Mouse (Mus musculus) limb, embryonic 13.5 days (tissue): ENCODE data around the gene Gab1. TPM values are rescaled to one million over a fixed set of nuclear protein-coding genes. Genes with fewer than 3 reads are reported as not detected.

Experiments used
- ATAC-seq: fragments of 200-750 bp; cut with Nextera tagmentation; 2 replicates; pipeline ENCODE4 v1.8.0; 2017; ENCODE audit warnings: low read depth, moderate number of reproducible peaks, moderate TSS enrichment; ENCODE audit not compliant: low FRiP score
- H3K27ac ChIP-seq: fragments of 300-500 bp; sonication (generic); 2 replicates; pipeline ENCODE4 v1.5.1; 2015; ENCODE audit warnings: inconsistent platforms, mild to moderate bottlenecking, moderate library complexity
- H3K27me3 ChIP-seq: fragments of 300-500 bp; sonication (generic); 2 replicates; pipeline ENCODE4 v1.6.1; 2015; ENCODE audit warnings: mild to moderate bottlenecking, inconsistent platforms
- H3K36me3 ChIP-seq: fragments of 300-500 bp; sonication (generic); 2 replicates; pipeline ENCODE4 v1.6.1; 2015; ENCODE audit warnings: inconsistent platforms, mild to moderate bottlenecking, moderate library complexity
- H3K4me1 ChIP-seq: fragments of 300-500 bp; sonication (generic); 2 replicates; pipeline ENCODE4 v1.6.1; 2015; ENCODE audit warnings: inconsistent platforms
- H3K4me2 ChIP-seq: fragments of 300-500 bp; sonication (generic); replicated peaks from 2 replicates; pipeline ENCODE4 v1.6.1; 2015; ENCODE audit warnings: inconsistent platforms, mild to moderate bottlenecking, moderate library complexity
- H3K4me3 ChIP-seq: fragments of 300-500 bp; sonication (generic); 2 replicates; pipeline ENCODE4 v1.5.1; 2015; ENCODE audit warnings: moderate library complexity, mild to moderate bottlenecking, inconsistent platforms
- H3K9ac ChIP-seq: fragments of 300-500 bp; sonication (generic); 2 replicates; pipeline ENCODE4 v1.6.1; 2015; ENCODE audit warnings: mild to moderate bottlenecking, inconsistent platforms
- H3K9me3 ChIP-seq: fragments of 300-500 bp; sonication (generic); 2 replicates; pipeline ENCODE4 v1.6.1; 2016; ENCODE audit warnings: inconsistent platforms
- WGBS: fragments of 180-500 bp; shearing (Covaris S2); methylation state at CpG from one replicate; pipeline ENCODE4 v1.1.7; 2015; 5-methylcytosine and 5-hydroxymethylcytosine counted together
- polyA plus RNA-seq: library from polyadenylated mRNA; unstranded; fragments of >200 nt; fragmentation: Nextera tagmentation; extraction: Ambion mirVana; gene quantifications from 2 replicates; pipeline ENCODE4 v1.2.1, GENCODE M21; 2015

Gene Gab1
- polyA plus RNA-seq, 1 experiment from 2014 or later = 24.3 TPM

DNA sequence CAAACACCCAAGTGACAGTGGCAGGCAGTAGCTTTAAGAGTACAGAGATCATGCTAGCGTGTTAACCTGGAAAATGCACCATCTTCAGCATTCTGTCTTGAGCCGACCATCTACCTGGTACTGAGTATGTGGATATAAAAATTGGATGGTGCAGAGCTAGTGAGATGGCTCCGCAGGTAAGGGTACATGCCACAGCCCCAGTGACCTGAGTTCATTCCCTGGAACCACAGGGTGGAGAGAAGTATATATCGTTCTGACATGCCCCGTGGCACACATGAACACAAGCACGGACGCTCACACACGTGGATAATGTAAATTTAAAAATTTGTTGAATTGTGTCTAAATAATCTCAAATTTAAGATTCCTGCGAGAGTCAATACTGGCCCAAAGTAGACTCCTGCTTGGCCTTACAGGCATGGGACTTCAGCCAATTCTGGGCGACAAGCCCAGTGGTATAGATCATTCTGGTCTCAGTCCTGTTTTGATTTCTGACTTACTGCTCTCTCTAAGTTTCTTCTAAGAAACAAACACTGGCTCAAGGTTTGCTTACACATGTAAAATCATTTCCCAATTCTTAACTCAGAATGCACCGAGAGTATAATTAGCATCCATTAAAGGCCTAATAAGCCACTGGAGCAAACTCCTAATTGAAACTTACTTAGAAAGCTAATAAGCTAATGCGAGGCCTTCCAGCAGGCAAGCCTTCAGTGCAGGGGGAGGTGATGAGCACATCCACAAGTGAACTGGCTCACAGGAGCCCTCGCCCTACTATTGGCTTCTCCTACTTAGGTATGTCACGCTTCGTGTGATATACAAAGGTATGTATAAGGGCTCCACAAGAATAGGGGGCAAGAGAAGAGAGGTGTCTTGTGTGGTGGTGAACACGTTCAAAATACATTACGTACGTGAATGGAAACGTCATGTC lies 85.5 kb downstream of the Gab1 start:
- no peak overlapping the region for H3K9ac ChIP-seq
- 0 out of 2 replicates have a peak, but pooled peaks cover 5% of the 10 kb centered on the region for H3K9me3 ChIP-seq
- H3K4me1 ChIP-seq = peaks cover 31% of the 10 kb centered on the region
- H3K36me3 ChIP-seq = peaks cover 19% of the 10 kb centered on the region
- H3K27ac ChIP-seq = no peak overlapping the region
- no peaks in the 10 kb centered on the region for H3K27me3 ChIP-seq
- H3K4me2 ChIP-seq = no peak overlapping the region
- no peak overlapping the region for H3K4me3 ChIP-seq
- no peak for ATAC-seq
- WGBS = 82% methylated on average over 19 of the region's 19 CpGs

DNA sequence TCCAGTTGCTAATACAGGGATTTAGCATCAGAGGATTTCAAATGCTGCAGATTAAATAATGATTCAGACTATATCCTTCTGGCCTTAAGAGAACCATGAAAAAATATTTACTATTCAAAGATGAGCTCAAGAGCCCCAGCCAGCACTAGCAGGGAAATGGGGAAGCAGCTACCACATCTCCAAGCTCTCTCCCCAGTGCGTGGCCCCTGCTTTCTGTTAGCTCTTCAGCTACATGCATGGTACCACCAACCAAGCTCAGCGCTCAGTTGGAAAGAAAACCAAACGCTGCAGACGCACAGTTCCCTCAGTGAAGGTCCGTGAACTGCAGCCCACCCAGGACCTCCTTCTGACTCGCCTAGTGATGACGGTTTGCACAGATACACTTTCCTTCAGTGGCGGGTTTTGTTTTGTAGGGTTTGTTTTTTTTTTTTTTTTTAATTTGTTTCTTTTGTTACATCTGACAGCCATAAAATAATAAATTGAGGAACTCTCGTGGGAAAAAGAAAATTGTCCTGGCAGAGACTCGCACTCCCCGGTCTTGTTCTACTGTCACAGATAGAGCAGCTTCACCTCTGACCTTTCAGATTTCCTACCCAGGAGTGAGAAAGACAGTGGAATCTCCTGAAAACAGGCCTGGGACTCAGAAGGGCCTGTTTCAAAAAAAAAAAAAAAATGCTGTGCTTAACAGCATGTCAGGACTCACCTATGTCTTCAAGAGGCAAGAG lies 86.4 kb downstream of the Gab1 start:
- Histone ChIP-seq H3K36me3 (peaks cover 20% of the 10 kb centered on the region), H3K27me3 (no peaks in the 10 kb centered on the region), H3K9me3 (no peaks in the 10 kb centered on the region), H3K4me2 (no peak overlapping the region), H3K9ac (no peak overlapping the region), H3K27ac (no peak overlapping the region), H3K4me3 (no peak overlapping the region), H3K4me1 (peaks cover 31% of the 10 kb centered on the region)
- no peak for ATAC-seq
- WGBS = 77% methylated on average over 11 of the region's 11 CpGs

DNA sequence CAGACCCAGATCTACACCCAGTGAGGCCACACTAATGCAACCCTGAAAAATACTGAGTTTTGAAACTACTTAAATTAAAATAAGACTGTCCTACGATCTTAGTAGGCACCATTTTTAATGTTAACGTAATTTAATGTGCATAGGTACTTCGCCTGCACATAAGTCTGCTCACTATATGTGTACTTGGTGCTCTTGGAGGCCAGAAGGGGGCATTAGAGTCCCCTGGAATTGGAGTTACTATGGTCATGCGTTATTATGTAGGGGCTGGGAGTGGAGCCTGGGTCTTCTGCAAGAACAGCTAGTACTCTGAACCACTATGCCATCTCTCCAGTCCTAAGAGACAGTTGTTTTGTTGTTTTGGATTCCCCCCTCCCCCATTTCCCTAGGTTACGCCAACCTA lies 88.1 kb downstream of the Gab1 start:
- Histone ChIP-seq H3K4me1 (peaks cover 18% of the 10 kb centered on the region), H3K27me3 (no peaks in the 10 kb centered on the region), H3K9ac (no peak overlapping the region), H3K4me3 (no peak overlapping the region), H3K4me2 (no peak overlapping the region), H3K27ac (no peak overlapping the region), H3K36me3 (peaks cover 36% of the 10 kb centered on the region), H3K9me3 (no peaks in the 10 kb centered on the region)
- no peak for ATAC-seq
- 84% methylated on average over 5 of the region's 5 CpGs for WGBS

GRCm38 (mm10) chr8:80789324-80789723 lies 91.0 kb downstream of the Gab1 start:
- no peak overlapping the region for H3K9ac ChIP-seq
- no peak overlapping the region for H3K4me2 ChIP-seq
- ATAC-seq = no peak
- 90% methylated on average over 6 of the region's 6 CpGs for WGBS
- peaks cover 54% of the 10 kb centered on the region for H3K36me3 ChIP-seq
- H3K27me3 ChIP-seq = no peaks in the 10 kb centered on the region
- no peak overlapping the region; the same call in 1 of the 2 replicates for H3K27ac ChIP-seq
- H3K9me3 ChIP-seq = no peaks in the 10 kb centered on the region
- H3K4me3 ChIP-seq = no peak overlapping the region
- peaks cover 4% of the 10 kb centered on the region; the same call in 1 of the 2 replicates for H3K4me1 ChIP-seq

DNA sequence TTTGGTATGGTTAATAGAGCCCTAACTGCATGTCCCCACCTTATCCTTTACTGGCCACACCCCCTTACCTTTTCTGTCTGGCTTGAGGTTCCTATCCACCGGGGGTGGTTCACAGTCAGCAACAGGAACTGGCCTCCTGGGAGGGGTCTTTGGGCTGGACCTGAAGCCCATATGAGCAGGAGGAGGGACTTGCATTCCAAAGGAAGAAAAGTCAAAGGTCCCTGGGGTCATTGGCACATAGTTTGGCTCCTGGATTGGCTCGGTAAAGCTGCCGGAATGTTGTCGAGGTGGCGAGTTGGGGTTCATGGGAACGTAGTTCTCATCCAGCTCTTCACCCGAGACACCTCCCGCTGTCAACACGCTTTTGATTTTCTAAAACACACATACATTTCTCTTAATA lies 95.8 kb downstream of the Gab1 start:
- peaks cover 70% of the 10 kb centered on the region for H3K36me3 ChIP-seq
- H3K4me3 ChIP-seq = no peak overlapping the region
- no peaks in the 10 kb centered on the region for H3K27me3 ChIP-seq
- H3K4me1 ChIP-seq = no peaks in the 10 kb centered on the region
- ATAC-seq = no peak
- no peak overlapping the region for H3K4me2 ChIP-seq
- WGBS = 88% methylated on average over 9 of the region's 9 CpGs
- no peak overlapping the region for H3K27ac ChIP-seq
- no peak overlapping the region for H3K9ac ChIP-seq
- H3K9me3 ChIP-seq = no peaks in the 10 kb centered on the region

DNA sequence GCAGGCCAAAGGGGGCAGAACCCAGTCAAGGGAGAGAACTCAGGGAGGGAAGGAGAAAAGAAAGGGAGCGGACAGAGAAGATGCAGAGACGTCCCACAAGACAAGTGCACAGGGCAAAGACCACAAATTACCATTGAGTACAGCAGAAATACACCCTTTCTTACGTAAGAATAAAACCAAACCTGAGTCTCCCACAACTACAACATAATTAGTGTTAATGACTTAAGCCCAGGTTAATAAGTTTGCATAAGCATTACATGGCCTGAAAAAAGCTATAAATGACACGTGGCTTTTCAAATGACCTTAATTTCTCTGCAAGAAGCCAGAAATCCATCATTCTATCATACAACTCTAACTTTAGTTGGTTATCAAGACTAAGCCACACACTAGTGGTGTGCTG lies 97.0 kb downstream of the Gab1 start:
- Histone ChIP-seq H3K4me2 (no peak overlapping the region), H3K9ac (no peak overlapping the region), H3K4me3 (no peak overlapping the region), H3K36me3 (peaks cover 69% of the 10 kb centered on the region), H3K27ac (no peak overlapping the region), H3K4me1 (no peaks in the 10 kb centered on the region), H3K27me3 (no peaks in the 10 kb centered on the region), H3K9me3 (no peaks in the 10 kb centered on the region)
- ATAC-seq = no peak
- 90% methylated on average over 4 of the region's 4 CpGs for WGBS

- Histone ChIP-seq H3K9ac (no peak overlapping the region), H3K27ac (peak overlapping the region; percentile 1; the same call in 1 of the 2 replicates), H3K36me3 (peaks cover 73% of the 10 kb centered on the region), H3K4me2 (no peak overlapping the region), H3K4me1 (no peaks in the 10 kb centered on the region), H3K9me3 (no peaks in the 10 kb centered on the region), H3K27me3 (no peaks in the 10 kb centered on the region), H3K4me3 (no peak overlapping the region)
- 59% methylated on average over 10 of the region's 10 CpGs for WGBS
- 0 out of 2 replicates have a peak, but pooled peaks have one; percentile 54 for ATAC-seq
These were observed 99.0 kb downstream of the Gab1 start for GRCm38 (mm10) chr8:80781338-80781737.

DNA sequence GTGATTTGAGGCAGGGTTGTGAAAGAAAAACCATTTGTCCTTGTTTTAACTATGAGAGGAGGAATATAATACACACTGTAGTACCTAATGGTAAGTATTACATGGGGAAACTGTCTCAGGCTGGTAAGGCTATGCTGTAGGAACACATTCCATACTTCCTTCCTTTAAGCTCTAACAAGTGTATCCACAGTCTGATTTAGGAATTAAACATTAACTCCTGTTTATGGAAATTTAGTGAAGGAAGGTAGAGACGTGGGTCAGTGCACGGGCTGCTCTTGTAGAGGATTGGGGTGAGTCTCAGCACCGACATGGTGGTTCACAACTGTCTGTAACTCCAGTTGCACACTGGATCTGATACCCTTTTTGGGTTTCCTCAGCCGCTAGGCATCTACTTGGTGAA lies 100.0 kb downstream of the Gab1 start:
- Histone ChIP-seq H3K4me1 (no peaks in the 10 kb centered on the region), H3K36me3 (peaks cover 74% of the 10 kb centered on the region), H3K9me3 (no peaks in the 10 kb centered on the region), H3K4me3 (no peak overlapping the region), H3K27me3 (no peaks in the 10 kb centered on the region), H3K4me2 (no peak overlapping the region), H3K27ac (no peak overlapping the region), H3K9ac (no peak overlapping the region)
- 92% methylated on average over 4 of the region's 4 CpGs for WGBS
- ATAC-seq = no peak

GRCm38 (mm10) chr8:80776436-80776835 lies 103.9 kb downstream of the Gab1 start:
- H3K9me3 ChIP-seq = no peaks in the 10 kb centered on the region
- H3K27me3 ChIP-seq = no peaks in the 10 kb centered on the region
- H3K9ac ChIP-seq = no peak overlapping the region
- H3K4me1 ChIP-seq = no peaks in the 10 kb centered on the region
- H3K27ac ChIP-seq = no peak overlapping the region
- WGBS = 76% methylated on average over 8 of the region's 8 CpGs
- H3K4me3 ChIP-seq = no peak overlapping the region
- no peak for ATAC-seq
- no peak overlapping the region for H3K4me2 ChIP-seq
- peaks cover 63% of the 10 kb centered on the region for H3K36me3 ChIP-seq

- no peaks in the 10 kb centered on the region for H3K27me3 ChIP-seq
- H3K4me2 ChIP-seq = no peak overlapping the region
- 76% methylated on average over 4 of the region's 4 CpGs for WGBS
- no peak for ATAC-seq
- H3K4me3 ChIP-seq = no peak overlapping the region
- H3K9ac ChIP-seq = no peak overlapping the region
- H3K36me3 ChIP-seq = peaks cover 76% of the 10 kb centered on the region
- no peaks in the 10 kb centered on the region for H3K4me1 ChIP-seq
- H3K9me3 ChIP-seq = no peaks in the 10 kb centered on the region
- no peak overlapping the region for H3K27ac ChIP-seq
These were observed 107.4 kb downstream of the Gab1 start for GRCm38 (mm10) chr8:80772732-80773460.

DNA sequence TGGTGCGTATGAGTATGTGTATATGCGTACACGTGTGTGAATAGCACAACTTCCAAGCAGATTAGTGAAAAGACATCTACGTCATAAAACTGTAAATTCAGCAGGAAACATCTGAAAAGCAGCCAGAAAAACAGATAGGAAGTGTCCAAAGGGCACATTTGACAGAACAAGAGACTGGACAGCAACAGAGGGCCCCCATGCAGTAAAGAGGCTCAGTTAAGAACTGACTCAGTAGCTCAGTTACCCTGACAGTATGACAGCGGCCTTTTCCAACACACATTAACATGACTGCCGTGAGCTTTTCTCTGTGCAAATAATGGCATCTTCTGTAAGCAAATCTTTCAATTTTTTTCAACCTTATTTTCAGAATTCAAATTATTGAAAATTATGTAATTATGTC lies 111.9 kb downstream of the Gab1 start:
- no peak overlapping the region for H3K4me3 ChIP-seq
- no peak for ATAC-seq
- H3K27ac ChIP-seq = no peak overlapping the region
- H3K4me2 ChIP-seq = no peak overlapping the region
- H3K9me3 ChIP-seq = no peaks in the 10 kb centered on the region
- no peaks in the 10 kb centered on the region for H3K27me3 ChIP-seq
- H3K36me3 ChIP-seq = peaks cover 79% of the 10 kb centered on the region
- WGBS = 94% methylated on average over 6 of the region's 6 CpGs
- H3K9ac ChIP-seq = no peak overlapping the region
- no peaks in the 10 kb centered on the region for H3K4me1 ChIP-seq
